Mouse (Mus musculus) heart, embryonic 16.5 days (tissue): ENCODE measurements around the gene Qrich1. TPM values are rescaled to one million over a fixed set of nuclear protein-coding genes. Genes with fewer than 3 reads are reported as not detected.

Experiments
- ATAC-seq: fragments of 200-750 bp; cut with Nextera tagmentation; replicated peaks from 2 replicates; pipeline ENCODE4 v1.8.0; 2017; ENCODE audit warnings: moderate number of reproducible peaks; ENCODE audit not compliant: insufficient read depth, low FRiP score; ENCODE audit errors: extremely low read depth
- H3K27ac ChIP-seq: fragments of 300-500 bp; sonication (generic); 2 replicates; pipeline ENCODE4 v1.5.1; 2014; ENCODE audit warnings: mild to moderate bottlenecking, low read length, control low read depth, moderate library complexity
- H3K27me3 ChIP-seq: fragments of 300-500 bp; sonication (generic); 2 replicates; pipeline ENCODE4 v1.6.1; 2014; ENCODE audit warnings: low read length, mixed read lengths; ENCODE audit not compliant: control insufficient read depth, insufficient read depth
- H3K36me3 ChIP-seq: fragments of 300-500 bp; sonication (generic); 2 replicates; pipeline ENCODE4 v1.6.1; 2014; ENCODE audit not compliant: control insufficient read depth, insufficient read depth
- H3K4me1 ChIP-seq: fragments of 300-500 bp; sonication (generic); 2 replicates; pipeline ENCODE4 v1.6.1; 2014; ENCODE audit warnings: low read length, mixed read lengths; ENCODE audit not compliant: control insufficient read depth, insufficient read depth
- H3K4me2 ChIP-seq: fragments of 300-500 bp; sonication (generic); 2 replicates; pipeline ENCODE4 v1.6.1; 2014; ENCODE audit warnings: low read depth, mild to moderate bottlenecking, control low read depth, low read length
- H3K4me3 ChIP-seq: fragments of 300-500 bp; sonication (generic); 2 replicates; pipeline ENCODE4 v1.5.1; 2014; ENCODE audit warnings: mild to moderate bottlenecking, control low read depth, low read length
- H3K9ac ChIP-seq: fragments of 300-500 bp; sonication (generic); 2 replicates; pipeline ENCODE4 v1.6.1; 2014; ENCODE audit warnings: low read length, control low read depth
- H3K9me3 ChIP-seq: fragments of 300-500 bp; sonication (generic); replicated peaks from 2 replicates; pipeline ENCODE4 v1.6.1; 2016; ENCODE audit warnings: low read length; ENCODE audit not compliant: control insufficient read depth
- WGBS: fragments of 180-500 bp; shearing (Covaris S2); extraction: QIAGEN DNeasy Blood & Tissue Kit; methylation state at CpG from one replicate; pipeline ENCODE4 v1.1.7; 2014; 5-methylcytosine and 5-hydroxymethylcytosine counted together
- microRNA counts: library from miRNA; unstranded; fragments of <30 nt; microRNA quantifications from one replicate; lab custom pipeline; 2016
- microRNA-seq: library from miRNA; unstranded; fragments of <30 nt; microRNA quantifications from one replicate; pipeline ENCODE4, GENCODE M21; 2017
- polyA plus RNA-seq: library from polyadenylated mRNA; unstranded; fragments of >200 nt; fragmentation: Nextera tagmentation; extraction: Ambion mirVana; gene quantifications from 2 replicates; pipeline ENCODE4 v1.2.1, GENCODE M21; 2015

Gene Qrich1
- polyA plus RNA-seq, 1 experiment from 2014 or later = 82.5 TPM

DNA sequence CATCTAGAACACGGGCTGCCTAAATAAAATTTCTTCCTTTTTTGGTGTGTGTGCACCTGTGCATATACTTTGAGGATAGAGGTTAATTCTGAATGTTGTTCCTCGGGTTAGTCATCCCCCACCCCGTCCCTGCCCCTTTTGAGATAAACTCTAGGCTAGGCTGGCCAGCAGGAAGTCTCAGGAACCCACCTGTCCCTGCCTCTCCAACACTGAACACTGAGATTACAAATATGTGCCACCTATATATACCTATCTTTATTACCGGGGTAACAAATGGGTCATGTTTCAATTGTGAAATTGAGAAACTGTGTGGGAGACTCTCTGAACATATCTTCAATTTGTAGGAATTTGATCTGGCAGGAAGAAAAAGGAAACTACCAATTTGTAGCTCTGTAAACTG lies 92.3 kb downstream of the Qrich1 start:
- H3K4me3 ChIP-seq = no peak overlapping the region
- no peaks in the 10 kb centered on the region for H3K9me3 ChIP-seq
- no peaks in the 10 kb centered on the region for H3K27me3 ChIP-seq
- H3K4me1 ChIP-seq = peaks cover 7% of the 10 kb centered on the region
- no peak overlapping the region for H3K4me2 ChIP-seq
- WGBS = 81% methylated on average over 4 of the region's 4 CpGs
- no peak for ATAC-seq
- peaks cover 80% of the 10 kb centered on the region for H3K36me3 ChIP-seq
- H3K27ac ChIP-seq = no peak overlapping the region
- H3K9ac ChIP-seq = no peak overlapping the region

MicroRNA genes within 50 kb of the gene (microRNA counts, 519-probe panel; counts per million panel counts)
- 2,699 counts per million, percentile 70 among the panel's probes with 10 or more counts for microRNA mmu-miR-191 (lab: Ali Mortazavi, UCI)
- microRNA mmu-miR-425 (lab: Ali Mortazavi, UCI) = 2,619 counts per million, percentile 65 among the panel's probes with 10 or more counts

Small RNA genes within 50 kb of the gene (microRNA-seq; reads per million reads assigned to microRNA genes)
- not detected for gene Gm24083
- gene Mir191 = not detected
- 2,015 reads per million, percentile 84 among the genes with 10 or more reads in this experiment for gene Mir425

Other genes with a start within 250 kb of the Qrich1 start
- gene Nicn1, start 226.4 kb upstream of the Qrich1 start, polyA plus RNA-seq = 23.7 and 26.9 TPM in 2 replicates
- gene Amt, start 220.0 kb upstream of the Qrich1 start, polyA plus RNA-seq = 8.1 and 8.7 TPM in 2 replicates
- 372 and 444 TPM in 2 replicates for gene Rhoa, start 210.7 kb upstream of the Qrich1 start, polyA plus RNA-seq
- 32.5 and 34.2 TPM in 2 replicates for gene Tcta, start 210.6 kb upstream of the Qrich1 start, polyA plus RNA-seq
- 647 and 680 TPM in 2 replicates for gene Gpx1, start 177.9 kb upstream of the Qrich1 start, polyA plus RNA-seq
- gene Usp4, start 169.0 kb upstream of the Qrich1 start, polyA plus RNA-seq = 83.6 and 84.2 TPM in 2 replicates
- gene 1700102P08Rik, start 124.0 kb upstream of the Qrich1 start, polyA plus RNA-seq = 0.14 and 0.42 TPM in 2 replicates
- 0.45 and 0.71 TPM in 2 replicates for gene Ccdc36, start 88.3 kb upstream of the Qrich1 start, polyA plus RNA-seq
- not detected in 2 replicates for gene BC048562, start 80.3 kb upstream of the Qrich1 start, polyA plus RNA-seq
- 39.8 and 44.3 TPM in 2 replicates for gene Ccdc71, start 56.3 kb upstream of the Qrich1 start, polyA plus RNA-seq
- 103 and 110 TPM in 2 replicates for gene Klhdc8b, start 55.2 kb upstream of the Qrich1 start, polyA plus RNA-seq
- gene Lamb2, start 37.1 kb upstream of the Qrich1 start, polyA plus RNA-seq = 67.1 and 77.7 TPM in 2 replicates
- 60.1 and 63.5 TPM in 2 replicates for gene Usp19, start 26.2 kb upstream of the Qrich1 start, polyA plus RNA-seq
- 70.4 and 83.2 TPM in 2 replicates for gene Qars, start 9.1 kb upstream of the Qrich1 start, polyA plus RNA-seq
- 91.7 and 91.8 TPM in 2 replicates for gene Impdh2, start 43.5 kb downstream of the Qrich1 start, polyA plus RNA-seq
- 63.7 and 65.9 TPM in 2 replicates for gene Ndufaf3, start 50.6 kb downstream of the Qrich1 start, polyA plus RNA-seq
- 83.3 and 83.6 TPM in 2 replicates for gene Dalrd3, start 53.1 kb downstream of the Qrich1 start, polyA plus RNA-seq
- 48.3 and 61.0 TPM in 2 replicates for gene Wdr6, start 61.9 kb downstream of the Qrich1 start, polyA plus RNA-seq
- 20.1 and 22.0 TPM in 2 replicates for gene P4htm, start 80.9 kb downstream of the Qrich1 start, polyA plus RNA-seq
- 45.6 and 46.9 TPM in 2 replicates for gene Arih2, start 132.6 kb downstream of the Qrich1 start, polyA plus RNA-seq
- gene Slc25a20, start 145.3 kb downstream of the Qrich1 start, polyA plus RNA-seq = 88.0 and 91.4 TPM in 2 replicates
- 21.3 and 25.5 TPM in 2 replicates for gene Prkar2a, start 172.5 kb downstream of the Qrich1 start, polyA plus RNA-seq